Mouse (Mus musculus) E14TG2a.4 (cell line): ENCODE data around the gene Irf7.

ENCODE experiments used
- CTCF ChIP-seq: conservative IDR thresholded peaks from 2 replicates; pipeline ENCODE4 v1.5.1; 2014; ENCODE audit warnings: low read length
- NANOG ChIP-seq: IDR thresholded peaks from 2 replicates; pipeline ENCODE4 v1.6.1; 2014; ENCODE audit warnings: borderline replicate concordance, low read length, mixed read lengths
- POU5F1 ChIP-seq: IDR thresholded peaks from 2 replicates; pipeline ENCODE4 v1.6.1; 2014; ENCODE audit warnings: low read length, borderline replicate concordance

GRCm38 (mm10) chr7:141299175-141299574 lies 32.9 kb upstream of the Irf7 start:
- TF ChIP-seq CTCF, result no peak
- TF ChIP-seq NANOG, result no peak
- TF ChIP-seq POU5F1, result no peak
